Mouse (Mus musculus): ENCODE results near the gene Nup54.

Nup54 gene

GRCm38 (mm10) chr5:92411461-92412140 is 23.4 kb downstream of the Nup54 start:
- no peak for DNase-seq

GRCm38 (mm10) chr5:92410486-92410885 is 24.5 kb downstream of the Nup54 start:
- no peak for DNase-seq

- DNase-seq, result no peak
Observed at GRCm38 (mm10) chr5:92409361-92410155, 25.5 kb downstream of the Nup54 start.

DNA sequence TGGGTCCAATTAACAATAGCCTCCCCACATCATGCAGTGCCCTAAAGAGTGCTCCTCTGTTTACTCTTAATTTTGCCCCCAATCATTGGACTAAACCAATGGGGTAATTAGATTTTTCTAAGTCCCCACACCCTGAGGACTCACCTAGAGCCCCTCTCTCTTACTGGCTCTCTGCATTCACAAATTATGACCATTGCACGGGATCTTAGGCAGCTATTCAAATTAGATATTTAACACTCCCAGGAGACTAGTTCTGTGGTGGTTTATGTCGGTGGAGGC is 30.7 kb downstream of the Nup54 start:
- DNase-seq, result no peak

DNA sequence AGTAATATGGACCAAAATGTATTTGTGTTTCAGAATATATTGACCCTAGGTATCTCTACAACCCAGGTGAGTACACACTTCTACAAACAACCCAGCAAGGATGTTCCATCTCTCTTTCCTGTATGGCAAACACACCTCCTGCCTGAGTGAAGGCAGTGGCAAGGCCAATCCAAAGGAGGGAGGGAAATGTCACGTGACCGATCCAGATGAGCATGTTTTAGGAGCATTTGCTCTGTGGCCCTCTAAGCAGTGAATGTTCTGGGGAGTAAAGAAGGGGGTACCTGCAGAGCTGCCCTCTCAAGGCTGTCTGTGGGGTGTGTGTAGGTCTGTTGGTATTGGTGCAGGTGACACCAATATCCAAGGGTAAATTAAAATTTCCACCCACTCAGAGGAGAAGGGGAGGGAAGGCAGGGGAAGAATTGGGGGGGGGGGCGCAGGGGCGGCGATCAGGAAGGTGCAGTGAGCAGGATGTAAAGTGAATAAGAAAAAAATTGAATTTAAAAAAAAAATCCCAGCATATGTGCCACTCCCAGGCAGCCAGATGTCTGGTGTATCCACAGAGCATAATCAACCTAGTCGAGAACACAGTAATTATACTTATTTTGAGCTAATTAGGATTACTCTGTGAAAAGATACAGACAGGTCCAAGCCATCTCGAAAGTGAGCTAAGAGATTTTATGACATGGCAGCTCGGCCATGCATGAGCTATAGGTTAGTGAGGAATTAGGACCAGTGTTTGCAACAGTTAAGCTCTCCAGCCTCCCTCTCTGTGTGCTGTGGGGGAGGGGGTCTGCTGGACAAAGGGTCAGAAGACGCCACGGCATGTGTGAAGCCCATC is 31.2 kb downstream of the Nup54 start:
- no peak for DNase-seq

DNA sequence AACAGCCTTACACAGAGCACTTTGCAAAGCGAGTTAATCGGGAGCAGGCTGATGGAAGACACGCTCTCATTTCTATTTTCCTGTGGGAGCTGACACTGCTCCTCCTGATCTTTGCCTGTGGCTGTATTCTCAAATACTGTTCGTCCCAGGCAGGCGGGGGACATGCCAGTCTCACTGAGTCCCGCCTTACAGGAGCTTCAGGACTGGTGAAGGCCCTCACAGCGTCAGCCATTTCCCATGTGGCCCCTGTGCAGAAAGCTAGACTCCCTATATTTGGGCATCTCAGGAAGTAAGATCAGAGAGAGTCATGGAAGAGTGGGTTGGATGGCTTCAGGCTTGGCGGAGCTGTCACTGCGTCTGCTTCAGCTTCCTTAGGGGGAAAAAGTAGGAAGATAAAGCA is 32.2 kb downstream of the Nup54 start:
- no peak for DNase-seq

GRCm38 (mm10) chr5:92398153-92398552 is 36.9 kb downstream of the Nup54 start:
- DNase-seq, result peak; percentile 69

DNA sequence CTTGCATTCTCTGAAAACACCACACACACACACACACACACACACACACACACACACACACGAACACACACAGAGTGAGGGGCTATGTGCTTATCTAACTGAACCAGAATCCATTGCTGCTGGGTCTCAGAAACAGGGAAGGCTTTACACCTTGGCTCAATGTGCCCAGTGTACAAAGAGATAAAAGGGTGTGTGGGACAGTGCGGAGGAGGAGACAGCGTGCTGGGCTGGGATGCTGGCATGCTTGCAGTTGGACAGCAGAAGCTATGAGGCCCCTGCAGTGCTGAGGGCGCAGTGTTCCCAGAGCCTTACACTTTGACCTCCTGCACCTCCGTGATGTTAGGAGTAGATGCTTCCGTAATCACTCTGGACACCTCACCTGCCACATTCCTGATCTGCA is 38.5 kb downstream of the Nup54 start:
- DNase-seq, result no peak

DNA sequence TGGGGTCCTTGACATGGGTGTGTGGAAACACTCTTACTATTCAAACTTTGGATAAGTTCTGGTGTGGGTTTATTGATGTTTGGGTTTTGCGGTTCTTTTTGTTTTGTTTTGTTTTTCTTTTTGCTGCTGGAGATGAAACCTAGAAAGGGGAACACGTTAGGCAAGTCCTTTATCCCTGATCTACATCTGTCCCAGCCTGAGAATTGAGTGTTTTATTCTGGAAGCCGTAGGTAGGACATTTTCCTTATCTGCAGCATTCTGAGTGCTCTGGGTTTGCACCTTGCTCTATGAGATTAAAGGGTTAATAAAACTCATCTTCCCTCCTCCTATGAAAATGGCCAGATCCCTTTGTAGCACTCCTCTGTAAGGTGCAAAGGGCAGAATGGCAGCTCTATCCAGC is 39.3 kb downstream of the Nup54 start:
- DNase-seq, result no peak

DNA sequence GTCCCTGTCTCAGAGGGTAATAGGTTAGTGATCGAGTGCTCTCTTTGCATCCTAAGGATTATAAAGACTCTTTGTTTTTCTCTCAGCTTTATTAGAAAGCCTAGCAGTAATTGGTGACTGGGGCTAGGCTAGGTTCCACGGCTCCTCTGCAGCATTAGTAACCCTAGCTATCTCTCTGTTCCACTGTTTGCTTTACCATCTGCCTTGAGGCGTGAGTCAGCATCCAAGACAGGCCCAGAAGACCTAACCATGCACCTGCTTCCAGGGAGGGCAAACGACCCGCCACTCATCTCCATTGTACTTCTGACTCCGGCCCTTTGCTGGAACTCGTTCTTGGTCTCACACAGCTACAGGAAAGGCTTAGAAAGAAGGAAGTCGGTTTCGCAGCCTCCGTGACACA is 41.2 kb downstream of the Nup54 start:
- DNase-seq, result no peak

DNA sequence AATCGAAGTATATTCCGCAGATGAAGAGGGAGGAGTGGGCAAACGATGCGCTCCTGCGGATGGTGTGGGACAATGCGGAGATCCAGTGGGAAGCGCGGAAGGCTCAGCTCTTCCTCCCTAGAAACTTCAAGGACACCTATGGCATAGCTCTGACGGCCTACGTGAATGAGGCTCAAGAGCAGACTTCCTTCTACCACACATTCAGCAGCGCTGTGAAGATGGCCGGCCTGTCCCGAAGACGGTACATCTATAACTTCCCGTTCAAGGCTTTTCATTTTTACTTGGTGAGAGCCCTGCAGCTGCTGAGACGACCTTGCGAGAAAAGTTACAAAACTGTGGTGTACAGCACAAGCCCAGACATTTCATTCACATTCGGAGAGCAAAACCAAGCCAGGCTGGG is 42.5 kb downstream of the Nup54 start:
- no peak for DNase-seq

GRCm38 (mm10) chr5:92390615-92391014 is 44.4 kb downstream of the Nup54 start:
- no peak for DNase-seq

- DNase-seq, result no peak
Observed at GRCm38 (mm10) chr5:92389977-92390376, 45.0 kb downstream of the Nup54 start.

DNA sequence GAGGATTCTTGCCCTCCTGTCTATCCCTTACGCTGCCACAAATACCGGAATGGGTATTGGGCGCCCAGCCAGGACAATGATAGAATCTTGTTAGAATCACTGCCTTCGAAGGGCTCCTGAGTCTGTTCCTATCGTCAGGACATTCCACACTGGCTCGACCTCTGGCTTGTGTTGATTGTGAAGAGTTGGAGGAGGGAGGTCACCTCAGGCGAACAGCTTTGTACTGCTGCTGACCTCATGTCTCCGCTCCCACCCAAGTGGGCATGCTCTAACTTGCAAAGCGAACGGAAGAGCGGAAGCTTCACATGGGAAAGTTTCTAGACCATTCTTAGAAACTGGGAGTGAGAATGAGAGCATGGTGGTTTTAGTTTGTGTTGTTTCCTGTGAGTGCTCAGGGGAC is 47.6 kb downstream of the Nup54 start:
- no peak for DNase-seq

GRCm38 (mm10) chr5:92386643-92387042 is 48.4 kb downstream of the Nup54 start:
- DNase-seq, result no peak

DNA sequence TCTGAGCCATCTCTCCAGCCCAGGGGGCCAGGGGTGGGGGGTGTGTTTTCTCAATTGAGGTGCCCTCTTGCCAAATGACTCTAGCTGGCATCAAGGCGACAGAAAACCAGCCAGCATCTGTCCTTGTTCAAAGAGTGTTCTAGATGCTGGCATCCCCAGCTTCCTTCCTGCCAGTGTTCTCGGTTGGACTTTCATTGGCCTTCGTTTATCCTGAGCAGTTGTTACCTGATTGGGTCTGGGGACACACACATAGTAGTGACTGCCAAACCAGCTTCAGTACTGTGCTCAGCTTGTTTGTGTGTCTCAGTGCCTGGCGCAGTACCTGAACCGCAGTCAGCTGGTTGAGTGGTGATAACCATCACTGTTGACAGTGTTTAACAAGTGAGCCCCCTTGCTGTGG is 48.9 kb downstream of the Nup54 start:
- no peak for DNase-seq

- no peak for DNase-seq
Observed at GRCm38 (mm10) chr5:92384855-92385254, 50.2 kb downstream of the Nup54 start.

- no peak for DNase-seq
Observed at GRCm38 (mm10) chr5:92383747-92384146, 51.3 kb downstream of the Nup54 start.

GRCm38 (mm10) chr5:92382349-92382679 is 52.7 kb downstream of the Nup54 start:
- DNase-seq, result no peak

GRCm38 (mm10) chr5:92381550-92382348 is 53.3 kb downstream of the Nup54 start:
- DNase-seq, result peak; percentile 84

- no peak for DNase-seq
Observed at GRCm38 (mm10) chr5:92376795-92377405, 58.1 kb downstream of the Nup54 start.

DNA sequence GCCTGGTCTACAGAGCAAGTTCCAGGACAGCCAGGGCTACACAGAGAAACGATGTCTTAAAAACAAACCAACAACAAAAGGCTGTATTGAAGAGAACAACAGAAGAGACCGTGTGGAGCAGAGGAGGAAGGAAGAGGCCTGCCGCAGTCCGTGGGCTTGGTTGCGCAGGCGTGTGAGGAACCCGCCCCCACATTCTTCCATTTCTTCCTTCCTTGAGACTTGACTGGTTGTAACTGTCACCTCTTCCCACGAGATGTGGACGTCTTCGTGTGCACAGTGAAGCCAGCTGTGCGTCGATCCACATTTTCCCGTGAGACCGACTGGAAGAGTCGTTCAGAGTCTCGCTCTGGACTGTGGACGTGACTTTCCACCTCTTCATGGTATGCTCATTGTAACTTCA is 59.7 kb downstream of the Nup54 start:
- DNase-seq, result no peak

DNA sequence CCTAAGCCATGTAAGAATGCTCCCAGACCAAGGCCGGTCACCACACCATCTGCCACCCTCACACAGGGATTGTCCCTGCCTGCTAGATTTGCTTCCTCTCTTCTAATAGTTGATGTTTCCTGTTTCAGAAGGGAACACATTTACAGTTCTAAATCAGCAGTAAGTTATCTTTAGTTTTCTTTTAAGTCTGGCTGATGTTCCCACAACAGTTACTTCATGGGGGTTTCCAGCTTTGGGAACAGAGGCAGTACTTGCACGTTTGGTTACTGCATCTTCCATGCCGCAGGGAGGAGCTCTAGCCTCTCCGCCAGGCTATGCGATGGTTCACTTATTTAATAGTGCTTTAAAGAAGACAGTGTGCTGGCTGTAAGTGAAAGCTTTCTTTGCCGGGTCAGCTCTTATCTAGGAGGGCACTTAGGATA is 60.3 kb downstream of the Nup54 start:
- DNase-seq, result no peak

Data from right cerebral cortex, postnatal 14 days (tissue).